10 mouse cellular contexts compared by ENCODE assay signal in the genomic region with DNA sequence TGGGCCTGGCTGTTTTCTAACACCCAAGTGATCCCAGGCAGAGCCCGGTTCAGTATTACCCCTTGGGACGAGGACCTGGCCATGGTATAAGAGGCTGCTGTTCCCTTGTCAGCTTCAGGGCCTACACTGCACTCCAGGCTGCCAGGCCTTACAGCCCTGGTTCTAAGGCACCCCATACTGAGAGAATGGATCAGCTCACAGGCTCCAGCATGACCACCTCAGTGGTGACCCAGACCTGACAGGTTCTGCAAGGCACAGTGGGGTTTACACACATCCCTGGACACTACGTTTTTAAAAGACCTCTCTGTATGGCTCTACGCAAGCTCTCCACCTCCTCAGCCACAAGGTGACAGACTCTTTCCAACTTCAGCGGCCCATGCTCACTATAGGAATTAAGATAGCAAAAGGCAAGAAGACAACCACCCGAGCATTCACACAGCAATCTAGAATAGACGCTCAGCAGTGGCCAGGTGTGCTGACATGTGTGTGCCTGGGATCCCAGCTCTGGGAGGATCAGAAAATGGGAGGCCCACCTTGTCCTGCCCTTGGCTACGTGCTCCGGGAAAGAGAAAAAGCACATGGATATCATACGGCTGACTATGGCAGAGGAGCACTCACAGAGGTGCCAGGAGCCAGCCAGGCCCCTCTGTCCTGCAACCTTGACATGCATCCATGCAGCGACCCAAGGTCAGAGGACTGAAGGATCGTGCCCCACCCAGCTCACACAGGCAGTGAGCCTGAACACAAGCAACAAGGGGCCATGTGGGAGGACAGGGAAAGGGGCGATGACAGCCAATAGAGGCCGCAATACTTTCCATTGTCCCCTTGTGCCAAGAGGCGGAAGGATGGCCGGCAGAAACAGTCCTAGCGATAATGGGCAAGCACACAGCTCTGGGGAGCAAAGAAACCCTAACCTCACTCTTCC. TPM values are rescaled to one million over a fixed set of nuclear protein-coding genes. Genes with fewer than 3 reads are reported as not detected.
DNase-seq lines count a peak whose midpoint lies in the region; ATAC-seq and TF ChIP-seq lines count a peak whose summit lies in the region.
"Had no signal": no experiment of that assay in that cellular context is flagged by ENCODE, and none has a peak within 500 bp of the region (broad histone marks: within the 10 kb centered on the region; RNA-seq: fewer than 3 reads in every experiment).

No protein-coding gene starts in this region.

- no peak for ATAC-seq in hindbrain, embryonic 13.5 days (ENCODE audit: low FRiP score)
- ATAC-seq in stomach, postnatal 0 days (ENCODE audit: low FRiP score, low TSS enrichment): no peak

- peak overlapping the region; percentile 43 for H3K9ac ChIP-seq in hindbrain, embryonic 13.5 days
- no peak overlapping the region; the same call in 1 of the 2 replicates for H3K9ac ChIP-seq in stomach, postnatal 0 days (ENCODE audit: low read length)
- H3K9ac ChIP-seq: limb, embryonic 15.5 days had no signal

- peak overlapping the region; percentile 37; the same call in 1 of the 2 replicates for H3K27ac ChIP-seq in hindbrain, embryonic 13.5 days
- no peak overlapping the region for H3K27ac ChIP-seq in stomach, postnatal 0 days (replicated peaks)

- TF ChIP-seq CTCF in E14TG2a.4 (conservative IDR thresholded peaks at IDR 0.05; ENCODE audit: low read length): no peak
- TF ChIP-seq CTCF in stomach, postnatal 0 days (IDR thresholded peaks at IDR 0.05; ENCODE audit: low read depth): no peak

- H3K4me2 ChIP-seq in hindbrain, embryonic 13.5 days: no peak overlapping the region
- H3K4me2 ChIP-seq in stomach, postnatal 0 days (replicated peaks; ENCODE audit: low read depth): no peak overlapping the region
- H3K4me2 ChIP-seq: limb, embryonic 15.5 days had no signal

- 73% methylated on average over 17 of the region's 17 CpGs for WGBS in hindbrain, embryonic 13.5 days
- WGBS in stomach, postnatal 0 days: 63% methylated on average over 17 of the region's 17 CpGs

- no peaks in the 10 kb centered on the region for H3K9me3 ChIP-seq in E14TG2a.4 (ENCODE audit: low read length)
- no peaks in the 10 kb centered on the region for H3K9me3 ChIP-seq in hindbrain, embryonic 13.5 days
- no peaks in the 10 kb centered on the region for H3K9me3 ChIP-seq in stomach, postnatal 0 days (ENCODE audit: control insufficient read depth, low read length)
- H3K9me3 ChIP-seq: limb, embryonic 15.5 days had no signal

- H3K36me3 ChIP-seq in E14TG2a.4 (ENCODE audit: insufficient read depth, low read length): peaks cover 44% of the 10 kb centered on the region
- H3K36me3 ChIP-seq in hindbrain, embryonic 13.5 days: peaks cover 14% of the 10 kb centered on the region
- no peaks in the 10 kb centered on the region; the same call in 1 of the 2 replicates for H3K36me3 ChIP-seq in stomach, postnatal 0 days (ENCODE audit: control insufficient read depth, insufficient read depth, low read length)

- no peaks in the 10 kb centered on the region for H3K27me3 ChIP-seq in E14TG2a.4 (ENCODE audit: insufficient read depth, low read length)
- H3K27me3 ChIP-seq in hindbrain, embryonic 13.5 days: no peaks in the 10 kb centered on the region
- H3K27me3 ChIP-seq in stomach, postnatal 0 days (ENCODE audit: control insufficient read depth, insufficient read depth, low read length): no peaks in the 10 kb centered on the region
- H3K27me3 ChIP-seq: limb, embryonic 15.5 days had no signal

- peak; percentile 7 for DNase-seq in kidney, adult 11 months
- no peak for DNase-seq in kidney, postnatal 36 days
- DNase-seq in cerebellum, adult 9-10 months: peak; percentile 20
- DNase-seq in stomach, postnatal 0 days (ENCODE audit: low spot score): peak; percentile 14
- no peak for DNase-seq in lung, postnatal 14 days
- DNase-seq in urinary bladder, adult 2 months (ENCODE audit: low spot score): no peak

- H3K4me3 ChIP-seq in E14TG2a.4 (replicated peaks; ENCODE audit: low read length): peak overlapping the region; percentile 32; the same call in 1 of the 2 replicates
- H3K4me3 ChIP-seq in hindbrain, embryonic 13.5 days: no peak overlapping the region
- no peak overlapping the region for H3K4me3 ChIP-seq in stomach, postnatal 0 days (ENCODE audit: low read depth, low read length)
- H3K4me3 ChIP-seq: limb, embryonic 15.5 days had no signal

- TF ChIP-seq EP300 in stomach, postnatal 0 days (optimal IDR thresholded peaks at IDR 0.05): no peak

- peaks cover 97% of the 10 kb centered on the region for H3K4me1 ChIP-seq in E14TG2a.4 (replicated peaks; ENCODE audit: low read depth, low read length)
- H3K4me1 ChIP-seq in hindbrain, embryonic 13.5 days (replicated peaks): peaks cover 86% of the 10 kb centered on the region
- H3K4me1 ChIP-seq in stomach, postnatal 0 days (replicated peaks; ENCODE audit: control insufficient read depth, insufficient read depth): peaks cover 6% of the 10 kb centered on the region; the same call in 1 of the 2 replicates

RNA-seq across cellular contexts. Expression of gene Ndufb7, which starts 11.9 kb away (rescaled TPM):
- polyA plus RNA-seq in hindbrain, embryonic 13.5 days (2015; fragmentation: Nextera tagmentation; extraction: Ambion mirVana): 375 and 381 TPM in 2 replicates
- 327 and 344 TPM in 2 replicates for polyA plus RNA-seq in stomach, postnatal 0 days (2015; fragmentation: Nextera tagmentation; extraction: Ambion mirVana)
- 241 and 263 TPM in 2 replicates for polyA plus RNA-seq in urinary bladder, adult 2 months (2012; rRNA removed)

RNA-seq across cellular contexts. Expression of gene Tecr, which starts 29.4 kb away (rescaled TPM):
- 998 and 1,025 TPM in 2 replicates for polyA plus RNA-seq in hindbrain, embryonic 13.5 days (2015; fragmentation: Nextera tagmentation; extraction: Ambion mirVana)
- 413 and 424 TPM in 2 replicates for polyA plus RNA-seq in stomach, postnatal 0 days (2015; fragmentation: Nextera tagmentation; extraction: Ambion mirVana)
- 298 and 313 TPM in 2 replicates for polyA plus RNA-seq in urinary bladder, adult 2 months (2012; rRNA removed)

RNA-seq across cellular contexts. Expression of gene Dnajb1, which starts 29.6 kb away (rescaled TPM):
- polyA plus RNA-seq in hindbrain, embryonic 13.5 days (2015; fragmentation: Nextera tagmentation; extraction: Ambion mirVana): 54.1 and 54.2 TPM in 2 replicates
- polyA plus RNA-seq in stomach, postnatal 0 days (2015; fragmentation: Nextera tagmentation; extraction: Ambion mirVana): 36.9 and 39.9 TPM in 2 replicates
- polyA plus RNA-seq in urinary bladder, adult 2 months (2012; rRNA removed): 30.7 and 36.8 TPM in 2 replicates

RNA-seq across cellular contexts. Expression of gene Olfr370, which starts 42.8 kb away (rescaled TPM):
- polyA plus RNA-seq in hindbrain, embryonic 13.5 days (2015; fragmentation: Nextera tagmentation; extraction: Ambion mirVana): 0.05 and 0.09 TPM in 2 replicates
- polyA plus RNA-seq in stomach, postnatal 0 days (2015; fragmentation: Nextera tagmentation; extraction: Ambion mirVana): 0.04 TPM in 1 of 2 replicates, not detected in the other
- polyA plus RNA-seq in urinary bladder, adult 2 months (2012; rRNA removed): not detected in 2 replicates
- polyA plus RNA-seq: limb, embryonic 15.5 days; small intestine, adult 2 months had no signal

Comparison
In these comparisons a context has a peak if more than half of its experiments do, and no peak if none do; other contexts are left out.
1. DNase-seq: peak in kidney, adult 11 months (single experiment), cerebellum, adult 9-10 months (single experiment) and stomach, postnatal 0 days (single experiment); none in kidney, postnatal 36 days (0 of 2), lung, postnatal 14 days (single experiment) and urinary bladder, adult 2 months (single experiment).